Mouse (Mus musculus) heart, embryonic 15.5 days (tissue): ENCODE measurements at regions not wholly inside any gene's neighbourhood (a gene's known extent, or its start where the extent isn't known, plus 50 kb on each side); places are given as distances from the start of the nearest gene placed in this dataset.
A peak's percentile ranks its signal among the peaks of the same experiment; 100 is the strongest.

ENCODE experiments used
- ATAC-seq: fragments of 200-750 bp; cut with Nextera tagmentation; replicated peaks from 2 replicates; pipeline ENCODE4 v1.8.0; 2017; ENCODE audit warnings: low read depth, moderate TSS enrichment; ENCODE audit not compliant: insufficient number of reproducible peaks, insufficient read depth, low FRiP score
- H3K27ac ChIP-seq: fragments of 300-500 bp; sonication (generic); 2 replicates; pipeline ENCODE4 v1.5.1; 2015; ENCODE audit warnings: mild to moderate bottlenecking, inconsistent platforms
- H3K27me3 ChIP-seq: fragments of 300-500 bp; sonication (generic); 2 replicates; pipeline ENCODE4 v1.6.1; 2015; ENCODE audit warnings: inconsistent platforms
- H3K36me3 ChIP-seq: fragments of 300-500 bp; sonication (generic); 2 replicates; pipeline ENCODE4 v1.6.1; 2015; ENCODE audit warnings: mild to moderate bottlenecking, inconsistent platforms
- H3K4me1 ChIP-seq: fragments of 300-500 bp; sonication (generic); replicated peaks from 2 replicates; pipeline ENCODE4 v1.6.1; 2015; ENCODE audit warnings: inconsistent platforms
- H3K4me2 ChIP-seq: fragments of 300-500 bp; sonication (generic); 2 replicates; pipeline ENCODE4 v1.6.1; 2015; ENCODE audit warnings: inconsistent platforms, mild to moderate bottlenecking, moderate library complexity
- H3K4me3 ChIP-seq: fragments of 300-500 bp; sonication (generic); 2 replicates; pipeline ENCODE4 v1.5.1; 2015; ENCODE audit warnings: mild to moderate bottlenecking, inconsistent platforms
- H3K9ac ChIP-seq: fragments of 300-500 bp; sonication (generic); 2 replicates; pipeline ENCODE4 v1.6.1; 2015; ENCODE audit warnings: mild to moderate bottlenecking, inconsistent platforms
- H3K9me3 ChIP-seq: fragments of 300-500 bp; sonication (generic); replicated peaks from 2 replicates; pipeline ENCODE4 v1.6.1; 2016; ENCODE audit warnings: inconsistent platforms
- WGBS: fragments of 180-500 bp; shearing (Covaris S2); methylation state at CpG from one replicate; pipeline ENCODE4 v1.1.7; 2015; ENCODE audit warnings: mixed read lengths; 5-methylcytosine and 5-hydroxymethylcytosine counted together

DNA sequence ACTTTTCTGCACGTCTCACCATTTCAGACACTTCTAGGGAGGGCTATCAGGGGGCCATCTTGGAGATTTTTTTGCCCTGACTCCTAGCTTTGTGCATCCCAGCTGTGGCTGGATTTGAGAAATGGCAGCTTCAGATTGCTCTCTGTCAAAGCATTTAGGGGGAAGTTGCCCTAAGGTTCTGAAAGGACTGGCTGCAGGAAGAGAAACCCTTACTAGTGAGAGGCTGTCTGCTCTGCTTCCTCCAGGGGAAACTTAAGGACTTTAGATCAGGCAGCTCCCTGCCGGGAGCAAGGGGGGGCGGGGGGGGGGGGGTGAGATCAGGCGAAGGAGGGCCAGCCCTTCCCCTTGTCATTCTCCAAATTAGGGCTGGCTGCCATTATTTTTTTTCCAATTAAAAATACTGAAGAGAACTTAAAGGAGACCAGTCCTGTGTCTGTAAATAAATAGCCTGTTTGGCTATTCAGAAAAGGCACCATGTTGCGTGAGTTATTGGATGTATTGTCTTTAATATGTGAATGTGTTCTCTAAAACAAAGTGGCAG is 141.7 kb upstream of the Tbl1xr1 start:
- Histone ChIP-seq H3K4me3 (no peak overlapping the region), H3K4me1 (peaks cover 23% of the 10 kb centered on the region), H3K4me2 (peak overlapping the region; percentile 65), H3K27ac (peak overlapping the region; percentile 82), H3K9ac (no peak overlapping the region), H3K36me3 (no peaks in the 10 kb centered on the region), H3K9me3 (no peaks in the 10 kb centered on the region), H3K27me3 (no peaks in the 10 kb centered on the region)
- ATAC-seq = no peak
- 22% methylated on average over 5 of the region's 5 CpGs for WGBS

DNA sequence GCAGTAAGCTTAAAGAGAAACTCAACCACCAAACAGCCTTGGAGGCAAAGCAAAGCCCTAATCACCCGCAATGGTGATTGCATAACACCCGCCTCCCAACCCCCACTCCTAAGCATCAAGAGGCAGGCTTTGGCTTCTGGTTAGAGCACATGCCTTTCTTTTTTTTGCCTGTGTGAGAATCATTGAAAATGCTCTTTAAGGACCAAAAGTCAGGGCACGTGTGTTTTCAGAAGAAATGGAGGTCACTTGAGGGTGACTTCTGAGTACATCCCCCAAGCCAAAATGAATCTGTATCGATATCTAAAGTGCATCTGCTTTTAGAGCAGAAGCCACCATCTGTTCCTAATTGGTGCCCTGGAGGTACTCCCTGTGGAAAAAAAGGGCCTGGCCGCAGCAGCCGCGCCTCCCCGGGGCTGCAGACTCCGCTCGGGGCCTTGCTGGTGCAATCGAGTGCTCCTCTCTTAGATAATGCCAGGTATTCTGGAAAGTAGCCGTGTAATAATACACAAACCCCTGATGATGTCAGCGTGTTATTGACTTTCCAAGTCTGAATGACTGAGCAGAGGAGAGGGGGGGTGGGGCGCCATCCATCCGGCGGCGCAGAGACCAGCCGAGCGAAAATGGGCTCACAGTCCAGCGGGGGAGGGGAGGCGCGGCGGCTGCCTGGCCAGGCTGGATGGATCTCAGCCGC is 140.7 kb upstream of the Tbl1xr1 start:
- Histone ChIP-seq H3K9ac (peak overlapping the region; percentile 34), H3K4me1 (peaks cover 23% of the 10 kb centered on the region), H3K27me3 (no peaks in the 10 kb centered on the region), H3K4me3 (peak overlapping the region; percentile 42), H3K9me3 (no peaks in the 10 kb centered on the region), H3K4me2 (peak overlapping the region; percentile 65), H3K36me3 (no peaks in the 10 kb centered on the region), H3K27ac (peak overlapping the region; percentile 82)
- WGBS = 1% methylated on average over 24 of the region's 24 CpGs
- ATAC-seq = peak; percentile 93

DNA sequence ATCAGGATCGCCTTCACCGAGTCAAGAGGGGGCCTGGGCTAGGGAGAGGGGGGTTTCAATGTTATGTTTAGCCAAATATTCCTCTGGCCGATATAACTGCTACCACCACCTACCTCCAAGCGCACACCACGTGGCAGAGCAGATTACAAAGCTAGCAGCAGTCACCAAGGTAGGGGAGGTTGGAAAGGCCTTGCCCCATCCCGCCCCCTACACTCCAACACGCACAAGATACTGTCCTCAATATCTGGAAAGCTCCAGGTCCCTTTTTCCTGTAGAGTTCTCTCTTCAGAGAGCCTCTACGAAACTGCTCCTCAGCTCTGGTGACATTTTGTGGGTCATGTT is 140.2 kb upstream of the Tbl1xr1 start:
- Histone ChIP-seq H3K36me3 (no peaks in the 10 kb centered on the region), H3K27ac (peak overlapping the region; percentile 5; the same call in 1 of the 2 replicates), H3K9ac (0 out of 2 replicates have a peak overlapping the region, but pooled peaks have one; percentile 13), H3K9me3 (no peaks in the 10 kb centered on the region), H3K4me2 (peak overlapping the region; percentile 65), H3K4me3 (peak overlapping the region; percentile 42), H3K4me1 (peaks cover 23% of the 10 kb centered on the region), H3K27me3 (no peaks in the 10 kb centered on the region)
- WGBS = 8% methylated on average over 8 of the region's 8 CpGs
- no peak for ATAC-seq

GRCm38 (mm10) chr3:21936616-21937015 is 139.8 kb upstream of the Tbl1xr1 start:
- WGBS = 30% methylated on average over 8 of the region's 8 CpGs
- Histone ChIP-seq H3K36me3 (no peaks in the 10 kb centered on the region), H3K4me2 (peak overlapping the region; percentile 65), H3K9ac (0 out of 2 replicates have a peak overlapping the region, but pooled peaks have one; percentile 13), H3K27ac (peak overlapping the region; percentile 5; the same call in 1 of the 2 replicates), H3K4me3 (no peak overlapping the region), H3K4me1 (peaks cover 23% of the 10 kb centered on the region), H3K9me3 (no peaks in the 10 kb centered on the region), H3K27me3 (no peaks in the 10 kb centered on the region)
- ATAC-seq = no peak

- no peak for ATAC-seq
- WGBS = 51% methylated on average over 7 of the region's 7 CpGs
- Histone ChIP-seq H3K9ac (no peak overlapping the region), H3K27me3 (no peaks in the 10 kb centered on the region), H3K9me3 (no peaks in the 10 kb centered on the region), H3K4me2 (no peak overlapping the region), H3K27ac (no peak overlapping the region; the same call in 1 of the 2 replicates), H3K4me1 (peaks cover 23% of the 10 kb centered on the region), H3K4me3 (no peak overlapping the region), H3K36me3 (no peaks in the 10 kb centered on the region)
Measured at GRCm38 (mm10) chr3:21937281-21938035, 139.0 kb upstream of the Tbl1xr1 start.

DNA sequence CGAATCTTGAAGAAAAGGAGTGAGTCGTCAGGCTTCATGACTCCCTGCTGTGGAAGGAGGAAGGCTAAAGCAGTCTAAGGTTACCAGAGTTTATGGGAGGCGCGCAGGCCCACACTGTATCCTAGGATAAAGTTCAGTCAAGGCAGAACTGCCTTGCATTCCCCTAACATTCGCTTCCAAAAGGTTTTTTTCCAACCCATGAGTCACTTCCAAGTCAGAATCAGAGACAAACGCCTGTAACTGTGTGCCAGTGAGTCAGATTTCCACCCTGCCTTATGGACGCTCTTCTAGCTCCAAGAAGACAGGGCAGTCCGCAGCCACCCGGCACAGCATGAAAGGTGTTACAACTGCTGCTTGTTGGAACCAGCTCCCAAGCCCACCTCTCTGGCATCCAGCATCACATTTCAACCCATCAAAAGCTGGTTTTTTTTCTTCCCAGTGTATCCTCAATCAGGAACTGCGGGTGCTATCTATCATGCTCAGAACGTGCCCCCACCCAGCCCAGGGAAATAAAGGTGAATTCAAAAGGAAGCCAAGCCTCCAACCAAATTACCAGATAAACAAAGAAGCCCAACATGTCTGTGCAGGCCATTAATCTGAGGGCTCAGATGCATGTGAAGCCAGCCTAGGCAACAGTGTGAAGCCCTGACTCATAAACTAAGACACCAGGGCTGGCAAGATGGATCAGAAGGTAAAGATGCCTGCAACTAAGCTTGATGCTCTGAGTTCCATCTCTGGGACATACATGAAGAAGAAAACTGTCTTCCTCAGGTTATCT is 138.2 kb upstream of the Tbl1xr1 start:
- Histone ChIP-seq H3K4me2 (no peak overlapping the region), H3K27ac (no peak overlapping the region; the same call in 1 of the 2 replicates), H3K9ac (no peak overlapping the region), H3K36me3 (no peaks in the 10 kb centered on the region), H3K9me3 (no peaks in the 10 kb centered on the region), H3K4me1 (peaks cover 23% of the 10 kb centered on the region), H3K4me3 (no peak overlapping the region), H3K27me3 (no peaks in the 10 kb centered on the region)
- no peak for ATAC-seq
- 54% methylated on average over 11 of the region's 11 CpGs for WGBS

GRCm38 (mm10) chr3:21939738-21940137 is 136.7 kb upstream of the Tbl1xr1 start:
- Histone ChIP-seq H3K27ac (no peak overlapping the region), H3K27me3 (no peaks in the 10 kb centered on the region), H3K4me2 (no peak overlapping the region), H3K36me3 (no peaks in the 10 kb centered on the region), H3K4me1 (peaks cover 18% of the 10 kb centered on the region), H3K4me3 (no peak overlapping the region), H3K9ac (no peak overlapping the region), H3K9me3 (no peaks in the 10 kb centered on the region)
- WGBS = 78% methylated on average over 6 of the region's 6 CpGs
- no peak for ATAC-seq

DNA sequence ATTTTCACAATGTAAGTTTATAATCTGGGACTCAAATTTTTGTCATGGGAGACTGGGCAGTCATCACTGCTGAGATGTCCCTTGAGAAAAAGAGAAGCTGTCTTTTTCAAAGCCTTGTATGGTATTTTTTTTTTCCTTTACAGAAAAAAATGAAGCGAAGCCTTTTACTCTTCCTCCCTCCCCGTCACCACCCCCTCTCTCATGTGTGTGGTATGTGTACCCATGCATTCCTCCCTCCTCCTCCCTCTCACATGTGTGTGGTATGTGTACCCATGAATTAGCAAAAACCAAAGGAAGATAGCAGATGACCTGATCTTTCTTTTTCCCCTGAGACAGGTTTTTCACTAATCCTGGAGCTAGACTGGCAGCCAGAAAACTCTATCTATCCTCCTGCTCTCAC is 134.9 kb upstream of the Tbl1xr1 start:
- Histone ChIP-seq H3K4me1 (peaks cover 5% of the 10 kb centered on the region), H3K9ac (no peak overlapping the region), H3K4me2 (no peak overlapping the region), H3K36me3 (no peaks in the 10 kb centered on the region), H3K27me3 (no peaks in the 10 kb centered on the region), H3K4me3 (no peak overlapping the region), H3K9me3 (no peaks in the 10 kb centered on the region), H3K27ac (no peak overlapping the region)
- ATAC-seq = no peak
- WGBS = 85% methylated on average over 2 of the region's 2 CpGs

GRCm38 (mm10) chr3:21942912-21943311 is 133.5 kb upstream of the Tbl1xr1 start:
- Histone ChIP-seq H3K27ac (no peak overlapping the region), H3K4me2 (no peak overlapping the region), H3K9ac (no peak overlapping the region), H3K4me3 (no peak overlapping the region), H3K27me3 (no peaks in the 10 kb centered on the region), H3K36me3 (no peaks in the 10 kb centered on the region), H3K4me1 (no peaks in the 10 kb centered on the region), H3K9me3 (no peaks in the 10 kb centered on the region)
- 94% methylated on average over 1 of the region's 1 CpGs for WGBS
- no peak for ATAC-seq

DNA sequence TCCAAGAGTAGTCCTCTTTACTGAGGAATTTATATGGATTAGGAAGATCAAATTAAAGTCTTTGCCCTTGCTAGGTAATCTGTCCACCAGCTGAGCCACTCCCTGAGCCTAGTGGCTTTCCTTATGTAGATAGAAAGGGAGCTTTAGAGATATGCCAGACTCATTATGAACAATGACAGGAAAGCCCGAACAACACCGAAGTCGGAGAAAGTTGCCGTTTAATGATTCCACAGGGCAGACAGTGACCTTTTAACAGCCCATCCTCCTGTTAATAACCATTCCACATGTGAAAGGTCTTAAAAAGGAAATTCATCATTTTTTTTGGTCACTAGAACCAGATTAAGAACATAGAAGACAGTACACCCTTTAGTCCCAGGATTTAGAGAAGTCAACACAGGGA is 130.7 kb upstream of the Tbl1xr1 start:
- no peaks in the 10 kb centered on the region for H3K27me3 ChIP-seq
- no peak for ATAC-seq
- H3K4me2 ChIP-seq = no peak overlapping the region
- no peaks in the 10 kb centered on the region for H3K36me3 ChIP-seq
- 61% methylated on average over 4 of the region's 4 CpGs for WGBS
- H3K9me3 ChIP-seq = no peaks in the 10 kb centered on the region
- no peak overlapping the region for H3K9ac ChIP-seq
- H3K27ac ChIP-seq = no peak overlapping the region
- H3K4me3 ChIP-seq = no peak overlapping the region
- H3K4me1 ChIP-seq = no peaks in the 10 kb centered on the region
